Mouse (Mus musculus) ES-E14 (cell line): ENCODE results near the gene Nol12. TPM values are rescaled to one million over a fixed set of nuclear protein-coding genes. Genes with fewer than 3 reads are reported as not detected.

Experiments used
- DNase-seq: peaks from one replicate; pipeline ENCODE4 v3.0.0-alpha.2; 2013; ENCODE audit warnings: low read depth, low spot score
- H3K27ac ChIP-seq: 2 replicates; pipeline ENCODE4 v1.5.1; 2012; ENCODE audit warnings: low read depth, mild to moderate bottlenecking, low read length, moderate library complexity, mixed read lengths; ENCODE audit not compliant: poor library complexity, insufficient read depth, severe bottlenecking
- H3K36me3 ChIP-seq: 2 replicates; pipeline ENCODE4 v1.6.1; 2012; ENCODE audit warnings: mild to moderate bottlenecking, low read length, moderate library complexity, mixed read lengths; ENCODE audit not compliant: control insufficient read depth, poor library complexity, insufficient read depth, severe bottlenecking
- H3K4me1 ChIP-seq, 2 experiments: fragments of 150-350 bp in 1 of 2; sonication (generic) in 1 of 2; 2 replicates each; pipeline ENCODE4 v1.6.1; 2012; ENCODE audit warnings: low read length in 2 of 2, mild to moderate bottlenecking in 1 of 2, mixed read lengths in 1 of 2; ENCODE audit not compliant: control insufficient read depth in 2 of 2, insufficient read depth in 2 of 2, poor library complexity in 1 of 2
- H3K4me3 ChIP-seq, 2 experiments: fragments of 150-350 bp in 1 of 2; sonication (generic) in 1 of 2; 2 replicates each; pipeline ENCODE4 v1.5.1; 2012; ENCODE audit warnings: low read length in 2 of 2, low read depth in 1 of 2, mild to moderate bottlenecking in 1 of 2, mixed read lengths in 1 of 2; ENCODE audit not compliant: insufficient read depth in 1 of 2, poor library complexity in 1 of 2, severe bottlenecking in 1 of 2
- H3K9ac ChIP-seq: 2 replicates; pipeline ENCODE4 v1.6.1; 2012; ENCODE audit warnings: low read depth, mild to moderate bottlenecking, low read length, mixed read lengths; ENCODE audit not compliant: poor library complexity, insufficient read depth, severe bottlenecking
- H3K9me3 ChIP-seq: fragments of 150-350 bp; sonication (generic); 2 replicates; pipeline ENCODE4 v1.6.1; 2012; ENCODE audit warnings: low read depth, mild to moderate bottlenecking, low read length; ENCODE audit not compliant: control insufficient read depth, insufficient read depth
- CHD2 ChIP-seq: IDR thresholded peaks from 2 replicates; pipeline ENCODE4 v1.6.1; 2014; ENCODE audit warnings: mild to moderate bottlenecking, low read depth, low read length, inconsistent platforms
- HCFC1 ChIP-seq: IDR thresholded peaks from 2 replicates; pipeline ENCODE4 v1.6.1; 2012; ENCODE audit warnings: low read length, inconsistent platforms, borderline replicate concordance; ENCODE audit not compliant: insufficient read depth
- MAFK ChIP-seq: IDR thresholded peaks from 2 replicates; pipeline ENCODE4 v1.6.1; 2014; ENCODE audit warnings: mild to moderate bottlenecking, low read depth, low read length, inconsistent platforms; ENCODE audit not compliant: insufficient read depth
- ZC3H11A ChIP-seq: IDR thresholded peaks from 2 replicates; pipeline ENCODE4 v1.6.1; 2012; ENCODE audit warnings: low read depth, mild to moderate bottlenecking, inconsistent platforms, low read length, borderline replicate concordance
- ZNF384 ChIP-seq: IDR thresholded peaks from 2 replicates; pipeline ENCODE4 v1.6.1; 2012; ENCODE audit warnings: low read depth, low read length, inconsistent platforms
- in situ Hi-C, 2 experiments: fragments of 600-800 bp; cut with MboI; formaldehyde crosslinking; loops; one replicate each; pipeline ENCODE4 v1.15.1; 2025; ENCODE audit warnings: low sequenced_read_pairs in 2 of 2, inconsistent platforms in 1 of 2; ENCODE audit not compliant: unreplicated experiment in 2 of 2
- total RNA-seq: library from RNA; depleted of rRNA; stranded (reverse); fragments of 300-350 nt; gene quantifications from 2 replicates; pipeline ENCODE4 v1.2.3, GENCODE M21; 2012

The Nol12 gene
- total RNA-seq, 1 experiment, result 26.6 TPM

GRCm38 (mm10) chr15:78908399-78908798, 26.3 kb upstream of the Nol12 start:
- peaks cover 39% of the 10 kb centered on the region for H3K36me3 ChIP-seq
- in situ Hi-C loops, result no loop called here
- H3K27ac ChIP-seq, result no peak overlapping the region
- no peak for TF ChIP-seq ZC3H11A
- TF ChIP-seq CHD2, result no peak
- TF ChIP-seq MAFK, result no peak
- no peak for TF ChIP-seq ZNF384
- no peak for TF ChIP-seq HCFC1
- peaks cover 0 to 8% of the 10 kb centered on the region in 2 experiments; a peak in 2 of 4 replicates for H3K4me1 ChIP-seq
- H3K9ac ChIP-seq, result no peak overlapping the region
- no peak overlapping the region for H3K4me3 ChIP-seq
- no peaks in the 10 kb centered on the region for H3K9me3 ChIP-seq
- no peak for DNase-seq

DNA sequence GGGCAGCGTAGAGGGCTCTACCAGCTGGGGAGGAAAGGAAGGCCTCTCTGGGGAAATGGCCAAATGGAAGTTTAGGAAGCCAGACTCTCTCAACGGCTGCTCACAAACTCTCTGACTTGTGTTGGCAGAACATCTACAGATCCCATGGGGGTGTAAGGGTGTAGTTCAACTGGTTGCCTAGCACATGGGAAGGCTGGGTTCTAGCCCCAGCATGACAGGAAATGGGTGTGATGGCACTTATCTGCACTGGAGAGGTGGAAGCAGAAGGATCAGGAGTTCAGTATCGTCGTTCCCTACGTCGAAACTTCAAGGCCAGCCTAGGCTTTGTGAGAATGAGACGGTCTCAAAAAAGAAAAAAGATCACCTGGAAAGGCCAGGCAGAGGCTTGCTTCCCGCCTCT, 25.8 kb upstream of the Nol12 start:
- no peak overlapping the region for H3K4me3 ChIP-seq
- peaks cover 37% of the 10 kb centered on the region for H3K36me3 ChIP-seq

DNA sequence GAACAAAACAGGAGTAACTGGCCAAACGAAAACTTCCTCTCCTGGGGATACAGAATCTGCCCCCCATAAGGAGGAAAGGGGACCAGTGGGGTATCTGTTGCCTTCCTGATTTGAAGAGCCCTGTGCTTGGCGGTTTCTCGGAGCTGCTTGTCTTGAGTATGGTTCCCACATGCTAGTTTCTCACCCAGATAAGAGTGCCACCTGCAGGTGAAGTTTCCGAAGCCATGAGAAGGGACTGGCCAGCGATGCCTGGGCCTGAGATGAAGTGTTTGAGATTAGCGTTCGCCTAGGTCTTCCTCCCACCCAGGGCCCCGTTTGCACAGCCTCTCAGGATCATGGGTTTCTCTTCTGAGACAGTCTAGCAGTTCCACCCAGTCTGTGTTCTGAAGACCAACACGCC, 22.7 kb upstream of the Nol12 start:
- H3K9ac ChIP-seq, result no peak overlapping the region
- peaks cover 0 to 20% of the 10 kb centered on the region in 2 experiments; a peak in 2 of 4 replicates for H3K4me1 ChIP-seq
- TF ChIP-seq ZC3H11A, result no peak
- DNase-seq, result no peak
- no peak overlapping the region for H3K4me3 ChIP-seq
- H3K36me3 ChIP-seq, result peaks cover 31% of the 10 kb centered on the region
- in situ Hi-C loops, result no loop called here
- no peak overlapping the region for H3K27ac ChIP-seq
- no peaks in the 10 kb centered on the region for H3K9me3 ChIP-seq

More for the DNA sequence above, 25.8 kb upstream of the Nol12 start:
- Histone ChIP-seq H3K9ac (no peak overlapping the region), H3K27ac (no peak overlapping the region), H3K4me1 (peaks cover 0 to 6% of the 10 kb centered on the region in 2 experiments; a peak in 2 of 4 replicates), H3K9me3 (no peaks in the 10 kb centered on the region)
- in situ Hi-C loops, result no loop called here
- TF ChIP-seq ZC3H11A (no peak), MAFK (no peak), HCFC1 (no peak), CHD2 (no peak), ZNF384 (no peak)
- DNase-seq, result no peak

DNA sequence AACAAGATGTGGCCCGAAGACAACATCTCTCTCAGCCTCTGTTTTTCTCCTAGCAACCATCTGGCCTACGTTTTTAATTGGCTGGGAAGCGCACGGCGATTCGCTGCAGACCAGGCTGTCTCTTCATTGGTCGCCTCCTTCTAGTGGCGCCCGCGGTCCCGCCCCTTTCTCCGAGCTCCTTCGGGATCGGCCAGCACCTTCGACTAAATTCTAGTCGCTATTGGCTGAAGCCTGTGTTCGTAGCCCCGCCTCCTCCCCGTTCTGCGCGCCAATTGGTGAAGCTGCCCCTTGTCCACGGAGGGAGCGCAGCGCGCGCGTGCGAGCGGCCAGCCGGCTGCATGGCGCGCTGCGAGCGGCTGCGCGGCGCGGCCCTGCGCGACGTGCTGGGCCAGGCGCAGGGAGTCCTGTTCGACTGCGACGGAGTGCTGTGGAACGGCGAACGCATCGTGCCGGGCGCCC, 21.1 kb upstream of the Nol12 start, which contains the start of gene Pdxp:
Gene Pdxp, plus strand, starts transcription at position 288 of the 459 bp plus-strand sequence.
- H3K9me3 ChIP-seq, result no peaks in the 10 kb centered on the region
- H3K9ac ChIP-seq, result peak within 1 kb of the TSS; percentile 86
- peak; percentile 67 for TF ChIP-seq CHD2
- TF ChIP-seq ZC3H11A, result no peak
- no peak for TF ChIP-seq HCFC1
- peak within 1 kb of the TSS; percentile 85 to 92 for H3K4me3 ChIP-seq
- H3K27ac ChIP-seq, result no peak within 1 kb of the TSS
- in situ Hi-C loops, result no loop called here
- peak; percentile 98 for DNase-seq
- peaks cover 28% of the 10 kb centered on the region; the same call in 1 of the 2 replicates for H3K36me3 ChIP-seq
- H3K4me1 ChIP-seq, result peaks cover 0 to 19% of the 10 kb centered on the region in 2 experiments; a peak in 2 of 4 replicates

DNA sequence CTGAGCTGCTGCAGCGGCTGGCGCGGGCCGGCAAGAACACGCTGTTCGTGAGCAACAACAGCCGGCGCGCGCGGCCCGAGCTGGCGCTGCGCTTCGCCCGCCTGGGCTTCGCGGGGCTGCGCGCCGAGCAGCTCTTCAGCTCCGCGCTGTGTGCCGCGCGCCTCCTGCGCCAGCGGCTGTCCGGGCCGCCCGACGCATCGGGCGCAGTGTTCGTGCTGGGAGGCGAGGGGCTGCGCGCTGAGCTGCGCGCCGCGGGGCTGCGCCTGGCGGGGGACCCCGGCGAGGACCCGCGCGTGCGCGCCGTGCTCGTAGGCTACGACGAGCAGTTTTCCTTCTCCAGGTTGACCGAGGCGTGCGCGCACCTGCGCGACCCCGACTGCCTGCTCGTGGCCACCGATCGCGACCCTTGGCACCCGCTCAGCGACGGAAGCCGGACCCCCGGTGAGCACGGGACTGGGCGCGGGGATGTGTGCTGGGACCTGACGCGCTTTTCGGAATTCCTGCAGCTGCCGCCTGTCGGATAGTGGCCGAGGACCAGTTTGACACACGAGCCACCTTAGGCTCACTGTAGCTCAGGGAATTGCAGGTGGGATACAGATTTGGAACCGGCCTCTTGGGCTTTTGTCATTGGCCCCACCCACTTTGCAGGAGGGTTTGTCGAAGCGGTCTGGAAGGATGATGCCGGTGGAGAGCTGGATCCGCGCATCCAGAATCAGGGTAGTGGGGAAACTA, 20.5 kb upstream of the Nol12 start:
- Histone ChIP-seq H3K9ac (peak overlapping the region; percentile 86), H3K9me3 (no peaks in the 10 kb centered on the region), H3K36me3 (peaks cover 29% of the 10 kb centered on the region; the same call in 1 of the 2 replicates), H3K27ac (no peak overlapping the region), H3K4me1 (peaks cover 0 to 17% of the 10 kb centered on the region in 2 experiments; a peak in 1 of 4 replicates), H3K4me3 (peak overlapping the region; percentile 85 to 92)
- DNase-seq, result no peak
- in situ Hi-C loops, result no loop called here
- TF ChIP-seq ZC3H11A (no peak), CHD2 (no peak), ZNF384 (no peak), HCFC1 (no peak), MAFK (no peak)
